Mouse (Mus musculus) mammary gland, adult 2 months (tissue): ENCODE results near the gene Cpne6. TPM values are rescaled to one million over a fixed set of nuclear protein-coding genes. Genes with fewer than 3 reads are reported as not detected.

ENCODE experiments used
- polyA plus RNA-seq: library from polyadenylated mRNA; depleted of rRNA; stranded (reverse); fragments of >200 nt; gene quantifications from 2 replicates; pipeline ENCODE4 v1.2.3, GENCODE M21; 2012; ENCODE audit warnings: low replicate concordance; rRNA removed

The Cpne6 gene
- polyA plus RNA-seq: 0.04 and 0.06 TPM in 2 replicates

GRCm38 (mm10) chr14:55510125-55510731 lies at the start of gene Cpne6:
Gene Cpne6, plus strand, starts transcription at chr14:55510445.

DNA sequence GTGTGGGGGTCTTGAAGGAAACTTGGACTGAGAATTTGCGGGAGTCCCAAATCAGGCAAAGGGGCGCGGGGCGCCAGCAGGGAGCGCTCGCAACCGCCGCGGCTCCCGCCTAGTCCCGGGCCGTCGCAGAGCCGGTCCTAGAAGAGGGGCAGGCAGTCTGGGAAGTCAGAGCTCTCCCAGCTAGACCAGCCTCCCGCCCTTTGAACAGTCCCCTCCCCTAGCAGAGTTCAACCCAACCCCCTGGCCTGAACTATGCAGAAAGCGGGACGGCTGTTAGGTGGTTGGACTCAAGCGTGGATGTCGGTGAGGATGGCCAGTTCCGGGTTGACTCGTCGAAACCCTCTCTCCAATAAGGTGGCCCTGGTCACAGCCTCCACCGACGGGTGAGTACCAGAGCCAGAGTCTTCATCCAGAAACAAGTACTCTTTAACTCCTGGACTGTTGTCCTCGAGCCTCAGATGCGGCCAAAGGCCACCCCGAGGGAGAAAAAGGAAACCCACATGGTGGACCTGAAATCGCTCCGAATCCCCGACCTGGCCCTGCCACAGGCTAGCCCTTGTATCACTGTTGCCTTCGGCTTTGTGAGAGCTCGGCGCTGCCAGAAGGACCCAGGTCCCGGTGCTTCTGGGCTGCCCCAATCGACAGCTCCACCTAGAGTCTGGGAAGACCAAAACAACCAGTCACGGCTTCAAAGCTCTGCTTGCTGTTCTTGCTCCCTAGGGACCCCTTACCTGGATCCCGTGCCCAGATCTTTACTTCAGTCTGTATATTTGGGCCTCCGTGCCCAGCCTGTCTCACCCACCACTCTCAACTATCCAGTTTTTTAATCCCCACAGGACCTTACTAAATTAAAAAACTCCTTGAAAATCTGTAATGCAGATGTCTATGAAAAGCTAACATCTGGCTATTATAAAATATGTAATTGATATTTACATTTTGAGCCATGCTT lies 31.3 kb upstream of the Cpne6 start, which contains the start of gene Dhrs4:
Gene Dhrs4, plus strand, starts transcription at position 108 of the 949 bp plus-strand sequence.

GRCm38 (mm10) chr14:55490361-55491201 lies 19.7 kb upstream of the Cpne6 start, which contains the start of gene Carmil3:
Gene Carmil3, plus strand, starts transcription at chr14:55490651.

DNA sequence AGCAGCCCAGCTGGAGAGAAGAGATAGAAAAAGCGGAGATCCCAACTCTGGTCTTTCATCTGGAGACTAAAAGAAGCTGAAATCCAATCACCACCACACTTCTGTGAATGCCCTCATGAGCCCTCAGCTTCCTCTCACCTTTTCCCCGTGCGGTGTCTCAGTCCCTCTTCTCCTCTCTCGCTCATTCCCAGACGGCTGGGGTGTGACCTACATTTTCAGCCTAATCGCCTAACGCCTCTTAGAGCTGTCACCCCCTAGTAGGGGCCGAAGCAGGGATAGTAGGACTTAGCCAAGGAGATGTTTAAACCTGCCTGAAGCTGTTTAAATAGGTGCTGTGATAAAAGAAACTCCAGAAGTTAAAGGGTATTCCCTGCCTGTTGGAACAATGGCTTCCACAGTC lies 14.5 kb downstream of the Cpne6 start, which contains the start of gene Nrl:
Gene Nrl, minus strand, starts transcription at position 197 of the 400 bp plus-strand sequence.

GRCm38 (mm10) chr14:55540067-55540786 lies 30.0 kb downstream of the Cpne6 start, which contains the start of gene Pck2:
Gene Pck2, plus strand, starts transcription at chr14:55540266.

GRCm38 (mm10) chr14:55559799-55560201 lies 49.6 kb downstream of the Cpne6 start, which contains the start of gene Dcaf11:
Gene Dcaf11, plus strand, starts transcription at chr14:55560006.

DNA sequence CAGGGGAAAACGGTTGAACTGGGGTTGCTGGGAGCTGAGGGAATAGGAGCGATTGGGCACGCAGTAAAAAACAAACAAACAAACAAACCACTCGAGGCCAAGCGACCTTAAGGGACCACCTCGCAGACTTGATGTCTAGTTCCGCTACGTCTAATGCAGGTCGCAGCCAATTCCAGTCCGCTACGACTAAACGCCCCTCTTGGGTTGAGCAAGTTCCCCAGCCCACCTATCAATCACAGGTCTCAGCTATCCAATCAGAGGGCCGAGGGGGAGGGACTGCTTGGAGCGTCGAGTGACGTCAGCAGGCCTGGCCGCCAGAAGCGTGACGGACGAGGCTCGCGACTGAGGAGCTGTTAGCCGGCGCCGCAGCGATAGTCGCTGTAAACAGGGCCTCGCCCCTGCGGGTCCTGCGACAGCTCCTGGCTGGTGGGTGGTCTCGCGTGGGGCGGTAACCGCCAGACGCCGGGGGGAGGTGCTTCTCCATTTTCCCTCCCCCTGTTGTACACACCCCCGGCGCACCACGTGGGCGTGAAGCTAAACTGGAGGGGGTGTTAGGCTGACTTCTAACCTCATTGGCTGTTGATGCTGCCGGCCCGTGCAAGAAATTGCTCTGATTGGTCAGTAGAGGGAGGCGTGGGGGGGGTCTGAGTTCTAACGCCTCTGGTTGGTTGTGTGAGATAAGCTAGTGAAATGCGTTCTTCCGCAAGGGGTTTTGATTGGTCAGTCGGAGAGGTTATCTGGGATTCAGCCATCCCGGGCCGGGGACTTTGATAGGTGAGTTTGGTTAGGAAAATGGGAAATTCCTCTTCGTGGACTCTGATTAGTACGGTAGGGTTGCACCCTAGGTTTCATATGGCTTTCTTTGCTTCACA lies 50.2 kb downstream of the Cpne6 start, which contains the start of gene A730061H03Rik:
Gene A730061H03Rik, minus strand, starts transcription at position 205 of the 872 bp plus-strand sequence.

Other genes with a start within 250 kb of the Cpne6 start
- gene Dhrs4, start 31.7 kb upstream of the Cpne6 start, polyA plus RNA-seq: 37.4 and 44.9 TPM in 2 replicates
- 4.7 and 7.6 TPM in 2 replicates for gene Carmil3, start 19.8 kb upstream of the Cpne6 start, polyA plus RNA-seq
- gene Nrl, start 14.5 kb downstream of the Cpne6 start, polyA plus RNA-seq: not detected in 2 replicates
- 48.9 and 49.2 TPM in 2 replicates for gene Pck2, start 29.8 kb downstream of the Cpne6 start, polyA plus RNA-seq
- 81.8 and 97.0 TPM in 2 replicates for gene Dcaf11, start 49.6 kb downstream of the Cpne6 start, polyA plus RNA-seq
- 3.3 and 3.4 TPM in 2 replicates for gene A730061H03Rik, start 50.0 kb downstream of the Cpne6 start, polyA plus RNA-seq
- 1.3 and 183 TPM in 2 replicates for gene Fitm1, start 65.2 kb downstream of the Cpne6 start, polyA plus RNA-seq
- gene Psme1, start 67.7 kb downstream of the Cpne6 start, polyA plus RNA-seq: 108 and 126 TPM in 2 replicates
- 46.8 and 63.8 TPM in 2 replicates for gene Emc9, start 74.9 kb downstream of the Cpne6 start, polyA plus RNA-seq
- gene Psme2, start 80.7 kb downstream of the Cpne6 start, polyA plus RNA-seq: 82.9 and 83.0 TPM in 2 replicates
- 45.2 and 55.3 TPM in 2 replicates for gene Rnf31, start 81.3 kb downstream of the Cpne6 start, polyA plus RNA-seq
- 87.7 and 150 TPM in 2 replicates for gene Irf9, start 93.1 kb downstream of the Cpne6 start, polyA plus RNA-seq
- 1.1 and 1.5 TPM in 2 replicates for gene Rec8, start 107.6 kb downstream of the Cpne6 start, polyA plus RNA-seq
- 86.3 and 113 TPM in 2 replicates for gene Ipo4, start 125.5 kb downstream of the Cpne6 start, polyA plus RNA-seq
- 12.4 and 13.1 TPM in 2 replicates for gene Gm49378, start 127.5 kb downstream of the Cpne6 start, polyA plus RNA-seq
- 79.9 and 86.5 TPM in 2 replicates for gene Tm9sf1, start 133.4 kb downstream of the Cpne6 start, polyA plus RNA-seq
- gene Tssk4, start 139.7 kb downstream of the Cpne6 start, polyA plus RNA-seq: 1.1 and 1.4 TPM in 2 replicates
- 15.3 and 24.6 TPM in 2 replicates for gene Mdp1, start 150.1 kb downstream of the Cpne6 start, polyA plus RNA-seq
- 12.7 and 32.2 TPM in 2 replicates for gene Gmpr2, start 161.5 kb downstream of the Cpne6 start, polyA plus RNA-seq
- 210 and 446 TPM in 2 replicates for gene Nedd8, start 161.7 kb downstream of the Cpne6 start, polyA plus RNA-seq
- gene Tinf2, start 171.4 kb downstream of the Cpne6 start, polyA plus RNA-seq: 12.8 and 15.9 TPM in 2 replicates
- 8.3 and 10.6 TPM in 2 replicates for gene Tgm1, start 203.5 kb downstream of the Cpne6 start, polyA plus RNA-seq
- gene Rabggta, start 211.8 kb downstream of the Cpne6 start, polyA plus RNA-seq: 51.2 and 52.9 TPM in 2 replicates
- 75.4 and 104 TPM in 2 replicates for gene Dhrs1, start 235.2 kb downstream of the Cpne6 start, polyA plus RNA-seq
- 16.8 and 28.9 TPM in 2 replicates for gene Nop9, start 235.2 kb downstream of the Cpne6 start, polyA plus RNA-seq
- 2.9 and 3.4 TPM in 2 replicates for gene Cideb, start 248.0 kb downstream of the Cpne6 start, polyA plus RNA-seq